Mouse (Mus musculus) megakaryocyte, embryonic 14.5 days (primary cell): ENCODE measurements around the gene Eras. TPM values are rescaled to one million over a fixed set of nuclear protein-coding genes. Genes with fewer than 3 reads are reported as not detected.
A peak's percentile ranks its signal among the peaks of the same experiment; 100 is the strongest.

ENCODE experiments used
- H3K27me3 ChIP-seq: replicated peaks from 2 replicates; pipeline ENCODE3; 2012; ENCODE audit warnings: inconsistent platforms
- H3K36me3 ChIP-seq: replicated peaks from 2 replicates; pipeline ENCODE3; 2012; ENCODE audit warnings: low read length, inconsistent platforms, mixed read lengths
- H3K4me1 ChIP-seq: 2 replicates; pipeline ENCODE4 v1.6.1; 2012; ENCODE audit warnings: inconsistent platforms
- H3K4me3 ChIP-seq: replicated peaks from 2 replicates; pipeline ENCODE3; 2012; ENCODE audit warnings: moderate library complexity, mild to moderate bottlenecking, inconsistent platforms
- H3K9me3 ChIP-seq: 2 replicates; pipeline ENCODE4 v1.6.1; 2012; ENCODE audit warnings: inconsistent platforms
- FLI1 ChIP-seq: IDR thresholded peaks from 2 replicates; pipeline ENCODE4 v1.6.1; 2012; ENCODE audit warnings: low read length, inconsistent platforms, mixed read lengths
- GATA1 ChIP-seq: IDR thresholded peaks from 3 replicates; pipeline ENCODE4 v1.6.1; 2012; ENCODE audit warnings: mixed read lengths, low read length, inconsistent platforms, borderline replicate concordance
- polyA plus RNA-seq: library from polyadenylated mRNA; stranded (reverse); fragments of >175 nt; gene quantifications from 2 replicates; pipeline ENCODE4 v1.2.3, GENCODE M21; 2012; ENCODE audit warnings: low replicate concordance; ENCODE audit not compliant: insufficient read depth

Eras gene
- polyA plus RNA-seq, 1 experiment: not detected

GRCm38 (mm10) chrX:7878007-7878419 is 50.4 kb downstream of the Eras start, which contains the start of gene Pim2:
TSS of gene Pim2 (plus strand) at chrX:7878262.
- Histone ChIP-seq H3K4me1 (peaks cover 32% of the 10 kb centered on the region), H3K9me3 (0 out of 2 replicates have a peak, but pooled peaks cover 6% of the 10 kb centered on the region), H3K4me3 (peak within 1 kb of the TSS; percentile 95), H3K27me3 (no peaks in the 10 kb centered on the region), H3K36me3 (peaks cover 52% of the 10 kb centered on the region)
- TF ChIP-seq GATA1 (no peak), FLI1 (no peak)

Other genes starting within 250 kb of the Eras start
- gene Magix, start 247.4 kb downstream of the Eras start, polyA plus RNA-seq: not detected in 2 replicates
- gene Gpkow, start 231.5 kb downstream of the Eras start, polyA plus RNA-seq: 2.4 TPM in 1 of 2 replicates, not detected in the other
- 8.7 and 24.6 TPM in 2 replicates for gene Wdr45, start 214.3 kb downstream of the Eras start, polyA plus RNA-seq
- 12.9 TPM in 1 of 2 replicates, not detected in the other for gene Gm45208, start 206.4 kb downstream of the Eras start, polyA plus RNA-seq
- gene Praf2, start 200.2 kb downstream of the Eras start, polyA plus RNA-seq: 28.2 and 91.3 TPM in 2 replicates
- gene Ccdc120, start 177.7 kb downstream of the Eras start, polyA plus RNA-seq: 8.5 and 31.6 TPM in 2 replicates
- 17.5 and 17.8 TPM in 2 replicates for gene Tfe3, start 166.0 kb downstream of the Eras start, polyA plus RNA-seq
- 7.5 and 16.3 TPM in 2 replicates for gene Gripap1, start 138.8 kb downstream of the Eras start, polyA plus RNA-seq
- gene Kcnd1, start 106.3 kb downstream of the Eras start, polyA plus RNA-seq: 0.15 TPM in 1 of 2 replicates, not detected in the other
- 89.2 and 180 TPM in 2 replicates for gene Otud5, start 87.2 kb downstream of the Eras start, polyA plus RNA-seq
- gene Pim2, start 50.3 kb downstream of the Eras start, polyA plus RNA-seq: 177 and 348 TPM in 2 replicates
- 99.5 and 147 TPM in 2 replicates for gene Slc35a2, start 44.6 kb downstream of the Eras start, polyA plus RNA-seq
- gene Pqbp1, start 29.3 kb downstream of the Eras start, polyA plus RNA-seq: 135 and 223 TPM in 2 replicates
- 139 and 161 TPM in 2 replicates for gene Timm17b, start 29.2 kb downstream of the Eras start, polyA plus RNA-seq
- not detected in 2 replicates for gene Gm10491, start 20.8 kb downstream of the Eras start, polyA plus RNA-seq
- gene Gm10490, start 19.1 kb downstream of the Eras start, polyA plus RNA-seq: not detected in 2 replicates
- gene Pcsk1n, start 8.8 kb downstream of the Eras start, polyA plus RNA-seq: 1.4 and 3.8 TPM in 2 replicates
- gene Hdac6, start 19.3 kb upstream of the Eras start, polyA plus RNA-seq: 0.96 and 16.9 TPM in 2 replicates
- gene Gata1, start 49.5 kb upstream of the Eras start, polyA plus RNA-seq: 227 and 1,046 TPM in 2 replicates
- 0.94 TPM in 1 of 2 replicates, not detected in the other for gene Glod5, start 89.9 kb upstream of the Eras start, polyA plus RNA-seq
- gene Suv39h1, start 146.2 kb upstream of the Eras start, polyA plus RNA-seq: 0.99 and 3.9 TPM in 2 replicates
- 450 and 808 TPM in 2 replicates for gene Was, start 161.9 kb upstream of the Eras start, polyA plus RNA-seq
- gene Wdr13, start 204.3 kb upstream of the Eras start, polyA plus RNA-seq: 23.4 and 38.2 TPM in 2 replicates
- gene Rbm3, start 217.3 kb upstream of the Eras start, polyA plus RNA-seq: 3.2 and 96.3 TPM in 2 replicates
- 1.7 and 3.1 TPM in 2 replicates for gene Tbc1d25, start 247.6 kb upstream of the Eras start, polyA plus RNA-seq